Mouse (Mus musculus): ENCODE measurements around the gene Tiprl. TPM values are rescaled to one million over a fixed set of nuclear protein-coding genes. Genes with fewer than 3 reads are reported as not detected.

Tiprl gene
- total and polyA plus RNA-seq, 3 experiments: 36.1 to 82.2 (median 45.7) TPM

- Histone ChIP-seq H3K36me3 (replicated peaks in 1 of 2; ENCODE audit: control insufficient read depth in 1 of 2, insufficient read depth in 1 of 2, low read length in 1 of 2) (peaks cover 39 to 58% of the 10 kb centered on the region in 2 experiments), H3K27me3 (replicated peaks) (no peaks in the 10 kb centered on the region), H3K9ac (ENCODE audit: insufficient read depth, low read depth) (peak overlapping the region; percentile 16; the same call in 1 of the 2 replicates), H3K4me3 (replicated peaks in 1 of 3; ENCODE audit: low read depth in 2 of 3, low read length in 2 of 3, poor library complexity in 1 of 3) (peak overlapping the region in 2 of 3 experiments; percentile 30 to 47), H3K9me3 (replicated peaks; ENCODE audit: low read length) (no peaks in the 10 kb centered on the region), H3K4me1 (ENCODE audit: control insufficient read depth in 1 of 2, insufficient read depth in 2 of 2) (peaks cover 33 to 77% of the 10 kb centered on the region in 2 experiments), H3K27ac (ENCODE audit: insufficient read depth, low read depth) (peak overlapping the region; percentile 53), H3K79me2 (replicated peaks; ENCODE audit: control insufficient read depth, extremely low read depth, insufficient read depth, poor library complexity, severe bottlenecking) (peaks cover 40% of the 10 kb centered on the region), H3K4me2 (ENCODE audit: insufficient read depth, low read depth, poor library complexity, severe bottlenecking) (peak overlapping the region; percentile 51)
- dilution Hi-C loops (cut with MboI; ENCODE audit: extremely low pct_ligation_motif_present, extremely low pct_unique_long_range_greater_than_20kb, low sequenced_read_pairs): no loop called here
- in situ Hi-C loops (cut with MboI; ENCODE audit: low pct_ligation_motif_present, low pct_unique_long_range_greater_than_20kb, low sequenced_read_pairs): no loop called here
- TF ChIP-seq MEF2A (IDR thresholded peaks at IDR 0.05; ENCODE audit: borderline replicate concordance, low read depth, low read length) (peak; percentile 56; the same call in 1 of the 2 replicates), IRF4 (IDR thresholded peaks at IDR 0.05; ENCODE audit: low read depth, low read length) (no peak), BHLHE40 (IDR thresholded peaks at IDR 0.05; ENCODE audit: low read depth, low read length) (peak; percentile 63), MXI1 (IDR thresholded peaks at IDR 0.05; ENCODE audit: low read depth, low read length) (peak; percentile 59; the same call in 1 of the 2 replicates), ELF1 (IDR thresholded peaks at IDR 0.05; ENCODE audit: low read depth, low read length) (peak; percentile 87), MAZ (IDR thresholded peaks at IDR 0.05; ENCODE audit: low read depth, low read length) (0 out of 2 replicates have a peak, but pooled peaks have one; percentile 59), HCFC1 (IDR thresholded peaks at IDR 0.05; ENCODE audit: low read depth, low read length) (peak; percentile 18; the same call in 1 of the 2 replicates), SIN3A (IDR thresholded peaks at IDR 0.05; ENCODE audit: low read length) (peak; percentile 64; the same call in 1 of the 2 replicates), ETS1 (conservative IDR thresholded peaks at IDR 0.05; ENCODE audit: low read depth, low read length) (0 out of 2 replicates have a peak, but pooled peaks have one; percentile 19), RCOR1 (conservative IDR thresholded peaks at IDR 0.05; ENCODE audit: low read depth, low read length) (no peak), ZNF384 (IDR thresholded peaks at IDR 0.05; ENCODE audit: low read depth, low read length) (no peak), JUND (conservative IDR thresholded peaks at IDR 0.05; ENCODE audit: low read depth, low read length) (no peak), GABPA (IDR thresholded peaks at IDR 0.05; ENCODE audit: insufficient replicate concordance, low read depth, low read length) (no peak)
- peak; percentile 65 for DNase-seq (ENCODE audit: extremely low read depth)
Observed at GRCm38 (mm10) chr1:165188806-165189580, 47.8 kb downstream of the Tiprl start.

GRCm38 (mm10) chr1:165187357-165187756 lies 49.4 kb downstream of the Tiprl start:
- TF ChIP-seq ZKSCAN1 (IDR thresholded peaks at IDR 0.05; ENCODE audit: borderline replicate concordance, low read depth, low read length) (peak; percentile 46; the same call in 1 of the 2 replicates), USF1 (IDR thresholded peaks at IDR 0.05; ENCODE audit: low read depth, low read length) (no peak)
- peaks cover 26% of the 10 kb centered on the region for H3K79me2 ChIP-seq (replicated peaks; ENCODE audit: control insufficient read depth, extremely low read depth, insufficient read depth, poor library complexity, severe bottlenecking)
- in situ Hi-C loops (cut with MboI; ENCODE audit: low pct_ligation_motif_present, low pct_unique_long_range_greater_than_20kb, low sequenced_read_pairs): no loop called here
- peak; percentile 61 for DNase-seq (ENCODE audit: extremely low read depth)
- no peaks in the 10 kb centered on the region for H3K9me3 ChIP-seq (replicated peaks; ENCODE audit: low read length)
- H3K4me2 ChIP-seq (ENCODE audit: insufficient read depth, low read depth, poor library complexity, severe bottlenecking): no peak overlapping the region
- H3K4me3 ChIP-seq (replicated peaks in 1 of 3; ENCODE audit: low read depth in 2 of 3, low read length in 2 of 3, poor library complexity in 1 of 3): no peak overlapping the region
- dilution Hi-C loops (cut with MboI; ENCODE audit: extremely low pct_ligation_motif_present, extremely low pct_unique_long_range_greater_than_20kb, low sequenced_read_pairs): no loop called here
- H3K27me3 ChIP-seq (replicated peaks): no peaks in the 10 kb centered on the region
- no peak overlapping the region for H3K27ac ChIP-seq (ENCODE audit: insufficient read depth, low read depth)
- H3K4me1 ChIP-seq (ENCODE audit: control insufficient read depth in 1 of 2, insufficient read depth in 2 of 2): peaks cover 33 to 81% of the 10 kb centered on the region in 2 experiments
- no peak overlapping the region for H3K9ac ChIP-seq (ENCODE audit: insufficient read depth, low read depth)
- peaks cover 56 to 74% of the 10 kb centered on the region in 2 experiments for H3K36me3 ChIP-seq (replicated peaks in 1 of 2; ENCODE audit: control insufficient read depth in 1 of 2, insufficient read depth in 1 of 2, low read length in 1 of 2)

All from CH12.LX (cell line).